In the genomic region with DNA sequence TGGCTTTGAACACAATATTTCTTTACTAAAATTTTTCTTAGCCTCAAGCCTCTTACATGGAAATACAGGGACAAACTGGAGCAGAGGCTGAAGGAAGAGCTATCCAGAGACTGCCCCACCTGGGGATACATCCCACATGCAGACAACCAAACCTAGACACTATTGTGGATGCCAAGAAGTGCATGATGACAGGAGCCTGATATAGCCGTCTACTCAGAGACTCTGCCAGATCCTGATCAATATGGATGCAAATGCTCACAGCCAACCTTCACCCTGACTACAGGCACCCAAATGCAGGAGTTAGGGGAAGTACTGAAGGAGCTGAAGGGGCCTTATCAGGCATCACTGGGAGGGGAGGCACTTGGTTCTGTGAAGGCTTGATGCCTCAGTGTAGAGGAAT, we compare ENCODE assay signal across 22 mouse cellular contexts.
A peak's percentile ranks its signal among the peaks of the same experiment; 100 is the strongest.
DNase-seq lines count a peak whose midpoint lies in the region; ATAC-seq lines count a peak whose summit lies in the region.
"Had no signal": no experiment of that assay in that cellular context is flagged by ENCODE, and none has a peak within 500 bp of the region (broad histone marks: within the 10 kb centered on the region; RNA-seq: fewer than 3 reads in every experiment).

No protein-coding gene starts in this region.

- no peaks in the 10 kb centered on the region for H3K4me1 ChIP-seq in liver, embryonic 16.5 days (ENCODE audit: control insufficient read depth, low read depth, low read length)
- no peaks in the 10 kb centered on the region for H3K4me1 ChIP-seq in liver, embryonic 12.5 days
- no peaks in the 10 kb centered on the region for H3K4me1 ChIP-seq in midbrain, embryonic 14.5 days (ENCODE audit: control insufficient read depth, insufficient read depth, low read length)
- no peaks in the 10 kb centered on the region for H3K4me1 ChIP-seq in midbrain, embryonic 15.5 days
- H3K4me1 ChIP-seq: heart, embryonic 15.5 days; hindbrain, embryonic 10.5 days; limb, embryonic 13.5 days; neural tube, embryonic 13.5 days had no signal

- H3K9ac ChIP-seq in liver, embryonic 16.5 days (ENCODE audit: low read depth, low read length) = no peak overlapping the region
- H3K9ac ChIP-seq in liver, embryonic 12.5 days = no peak overlapping the region
- no peak overlapping the region for H3K9ac ChIP-seq in midbrain, embryonic 14.5 days (replicated peaks; ENCODE audit: low read length)
- no peak overlapping the region for H3K9ac ChIP-seq in midbrain, embryonic 15.5 days
- H3K9ac ChIP-seq: heart, embryonic 15.5 days; limb, embryonic 13.5 days; liver, embryonic 14.5 days; neural tube, embryonic 13.5 days had no signal

- 0 out of 2 replicates have a peak, but pooled peaks have one; percentile 7 for ATAC-seq in liver, embryonic 16.5 days (ENCODE audit: low read depth)
- ATAC-seq in liver, embryonic 12.5 days = no peak
- 0 out of 2 replicates have a peak, but pooled peaks have one; percentile 10 for ATAC-seq in midbrain, embryonic 14.5 days (ENCODE audit: low FRiP score, low TSS enrichment)
- ATAC-seq in midbrain, embryonic 15.5 days (replicated peaks) = no peak
- ATAC-seq: inflammation-experienced regulatory T-cells, adult 6 months had no signal

- H3K27me3 ChIP-seq in liver, embryonic 16.5 days (ENCODE audit: control insufficient read depth, insufficient read depth, low read depth, low read length) = no peaks in the 10 kb centered on the region
- no peaks in the 10 kb centered on the region for H3K27me3 ChIP-seq in liver, embryonic 12.5 days (replicated peaks)
- no peaks in the 10 kb centered on the region for H3K27me3 ChIP-seq in midbrain, embryonic 14.5 days (ENCODE audit: control insufficient read depth, insufficient read depth, low read length)
- no peaks in the 10 kb centered on the region for H3K27me3 ChIP-seq in midbrain, embryonic 15.5 days (replicated peaks)
- H3K27me3 ChIP-seq: heart, embryonic 15.5 days; limb, embryonic 13.5 days; neural tube, embryonic 13.5 days had no signal

- H3K27ac ChIP-seq in liver, embryonic 16.5 days (ENCODE audit: low read length) = no peak overlapping the region
- H3K27ac ChIP-seq in liver, embryonic 12.5 days = no peak overlapping the region
- H3K27ac ChIP-seq in midbrain, embryonic 14.5 days (replicated peaks; ENCODE audit: low read depth, low read length) = no peak overlapping the region
- H3K27ac ChIP-seq in midbrain, embryonic 15.5 days = no peak overlapping the region
- H3K27ac ChIP-seq: heart, adult 2 months; heart, embryonic 15.5 days; hindbrain, embryonic 10.5 days; limb, embryonic 13.5 days; liver, embryonic 14.5 days; neural tube, embryonic 13.5 days had no signal

- no peak overlapping the region for H3K4me3 ChIP-seq in liver, embryonic 16.5 days (ENCODE audit: low read depth, low read length)
- H3K4me3 ChIP-seq in liver, embryonic 12.5 days = no peak overlapping the region
- no peak overlapping the region for H3K4me3 ChIP-seq in midbrain, embryonic 14.5 days (replicated peaks; ENCODE audit: low read depth, low read length)
- H3K4me3 ChIP-seq in midbrain, embryonic 15.5 days = no peak overlapping the region
- H3K4me3 ChIP-seq: heart, adult 2 months; heart, embryonic 15.5 days; hindbrain, embryonic 10.5 days; limb, embryonic 13.5 days; neural tube, embryonic 13.5 days had no signal

- no peaks in the 10 kb centered on the region for H3K36me3 ChIP-seq in liver, embryonic 16.5 days (ENCODE audit: control insufficient read depth, insufficient read depth)
- no peaks in the 10 kb centered on the region for H3K36me3 ChIP-seq in liver, embryonic 12.5 days
- no peaks in the 10 kb centered on the region for H3K36me3 ChIP-seq in midbrain, embryonic 14.5 days (ENCODE audit: control insufficient read depth, insufficient read depth, low read length)
- H3K36me3 ChIP-seq in midbrain, embryonic 15.5 days (replicated peaks) = no peaks in the 10 kb centered on the region
- H3K36me3 ChIP-seq: heart, embryonic 15.5 days; hindbrain, embryonic 10.5 days; limb, embryonic 13.5 days; neural tube, embryonic 13.5 days had no signal

- DNase-seq in heart, adult 11 months = peak; percentile 92
- no peak for DNase-seq in heart, postnatal 10 days
- no peak for DNase-seq in midbrain, embryonic 14.5 days
- DNase-seq in left cerebral cortex, adult 9 months (ENCODE audit: low spot score in 2 of 2) = no peak
- DNase-seq: adrenal gland, postnatal 25 days; cerebellum, adult 8-10 months; cerebellum, postnatal 36 days; embryo, embryonic 11 days; gastrocnemius, postnatal 25 days; kidney, adult 18-20 months; kidney, postnatal 4 days; lung, postnatal 14 days had no signal

- 0 out of 2 replicates have a peak, but pooled peaks cover 3% of the 10 kb centered on the region for H3K9me3 ChIP-seq in liver, embryonic 16.5 days (replicated peaks; ENCODE audit: control insufficient read depth, low read length)
- H3K9me3 ChIP-seq in liver, embryonic 12.5 days (replicated peaks) = peaks cover 38% of the 10 kb centered on the region
- peaks cover 66% of the 10 kb centered on the region for H3K9me3 ChIP-seq in midbrain, embryonic 14.5 days (ENCODE audit: control insufficient read depth, low read length)
- H3K9me3 ChIP-seq in midbrain, embryonic 15.5 days = peaks cover 70% of the 10 kb centered on the region

- no peak overlapping the region for H3K4me2 ChIP-seq in liver, embryonic 16.5 days (ENCODE audit: low read depth, low read length)
- H3K4me2 ChIP-seq in liver, embryonic 12.5 days = no peak overlapping the region
- H3K4me2 ChIP-seq in midbrain, embryonic 14.5 days (ENCODE audit: low read length) = no peak overlapping the region
- H3K4me2 ChIP-seq in midbrain, embryonic 15.5 days = no peak overlapping the region
- H3K4me2 ChIP-seq: heart, embryonic 15.5 days; limb, embryonic 13.5 days; neural tube, embryonic 13.5 days had no signal

- intact Hi-C loops in heart, postnatal 10 days (cut with DNase I) = no loop called here

- 53% methylated on average over 1 of the region's 1 CpGs for WGBS in liver, embryonic 16.5 days (ENCODE audit: insufficient replicate concordance)
- 70% methylated on average over 1 of the region's 1 CpGs for WGBS in liver, embryonic 12.5 days (ENCODE audit: insufficient replicate concordance)
- WGBS in midbrain, embryonic 14.5 days = 85% methylated on average over 1 of the region's 1 CpGs
- WGBS in midbrain, embryonic 15.5 days = 86% methylated on average over 1 of the region's 1 CpGs

Comparison
In these comparisons a context has a peak if more than half of its experiments do, and no peak if none do; other contexts are left out.
1. ATAC-seq: peak in liver, embryonic 16.5 days (single experiment) and midbrain, embryonic 14.5 days (single experiment); none in liver, embryonic 12.5 days (single experiment) and midbrain, embryonic 15.5 days (single experiment).